Mouse (Mus musculus): Measurements from ENCODE around the gene Eno1.

DNA sequence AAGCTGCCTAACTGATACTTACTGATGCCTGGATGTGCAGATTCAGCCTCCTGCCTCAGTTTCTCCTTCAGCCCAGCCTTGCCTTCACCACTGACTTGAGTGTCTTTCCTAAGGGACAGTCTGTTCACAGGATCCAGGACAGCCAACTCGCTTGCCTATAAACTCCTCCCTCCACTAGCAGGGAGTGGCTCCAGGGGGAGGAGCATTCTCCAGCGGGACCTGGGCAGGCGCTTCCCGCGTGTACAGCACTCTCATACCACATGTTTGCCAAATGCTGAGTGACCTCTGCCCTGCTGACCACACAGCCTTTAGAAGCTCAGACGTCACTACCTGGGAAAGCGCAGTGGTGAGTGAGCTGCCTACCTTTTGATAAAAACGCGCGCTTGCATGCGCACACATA is 15.9 kb upstream of the Eno1 start:
- TF ChIP-seq POLR2A (IDR thresholded peaks at IDR 0.05; ENCODE audit: low read depth, low read length): no peak
- TF ChIP-seq CTCF (IDR thresholded peaks at IDR 0.05; ENCODE audit: extremely low read depth, insufficient read depth, insufficient read length, insufficient replicate concordance): no peak
